Mouse (Mus musculus) spleen, adult 2 months (tissue): Measurements from ENCODE around the gene Ebf3.

Experiments
- CTCF ChIP-seq: fragments of 200-500 bp; IDR thresholded peaks from 2 replicates; pipeline ENCODE4 v1.5.1; 2011; ENCODE audit warnings: mild to moderate bottlenecking, inconsistent platforms; ENCODE audit not compliant: insufficient read depth, insufficient read length, insufficient replicate concordance; ENCODE audit errors: extremely low read depth
- POLR2A ChIP-seq: fragments of 200-500 bp; IDR thresholded peaks from 2 replicates; pipeline ENCODE4 v1.6.1; 2011; ENCODE audit warnings: low read depth, low read length, inconsistent platforms

DNA sequence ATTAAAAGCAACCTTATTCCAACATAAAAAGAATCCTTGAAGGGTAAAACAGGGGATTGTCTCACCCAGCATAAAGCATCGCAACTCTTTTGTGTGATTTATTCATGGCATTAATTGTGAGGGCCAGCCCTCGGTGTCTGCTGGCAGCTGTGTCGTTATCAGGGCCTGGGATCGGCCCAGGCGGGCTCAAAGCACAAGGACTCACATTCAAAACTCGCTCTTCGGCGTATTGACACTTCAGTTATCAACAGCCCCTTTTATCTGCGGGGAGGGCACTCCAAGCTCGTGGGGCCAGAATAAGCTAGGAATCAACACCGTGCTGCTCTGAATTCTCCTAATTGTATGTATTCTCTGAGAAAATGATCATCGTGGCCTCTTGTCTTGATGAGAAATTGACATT is 122.4 kb downstream of the Ebf3 start:
- no peak for TF ChIP-seq POLR2A
- no peak for TF ChIP-seq CTCF
